Mouse (Mus musculus): ENCODE measurements around the gene Rasa3.

Gene Rasa3

DNA sequence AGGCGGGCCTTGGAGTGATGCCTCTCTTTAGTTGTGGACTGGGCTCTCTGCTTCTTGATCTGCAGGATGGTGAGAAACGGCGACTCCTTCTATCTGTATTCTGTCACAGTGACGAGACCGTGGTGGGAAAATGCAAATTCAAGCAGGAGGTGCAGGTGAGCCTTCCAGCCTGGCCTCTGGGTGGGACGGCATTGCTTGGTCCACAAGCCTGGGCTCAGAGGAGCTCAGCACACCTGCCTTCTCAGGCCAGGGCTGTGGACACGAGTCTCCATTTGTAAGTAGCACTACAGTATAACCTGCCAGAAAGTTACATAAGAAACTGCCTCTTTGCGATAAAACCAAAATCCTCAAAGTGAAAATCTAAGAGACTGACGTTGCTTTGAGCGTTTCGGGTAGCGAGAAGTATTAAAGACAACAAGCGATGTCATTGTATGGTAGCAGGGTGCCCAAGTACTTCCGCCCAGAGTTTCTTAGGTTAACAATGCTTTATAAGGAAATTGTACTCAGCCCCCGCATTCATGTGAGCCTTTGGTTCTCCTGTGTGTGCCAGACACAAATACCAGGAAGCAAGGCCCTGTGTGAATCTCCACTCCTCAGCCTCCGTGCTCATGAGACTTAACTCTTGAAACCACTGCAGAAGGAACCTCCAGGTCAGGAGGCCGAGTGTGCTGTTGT lies 60.4 kb downstream of the Rasa3 start:
- DNase-seq (ENCODE audit: low spot score), result no peak

DNA sequence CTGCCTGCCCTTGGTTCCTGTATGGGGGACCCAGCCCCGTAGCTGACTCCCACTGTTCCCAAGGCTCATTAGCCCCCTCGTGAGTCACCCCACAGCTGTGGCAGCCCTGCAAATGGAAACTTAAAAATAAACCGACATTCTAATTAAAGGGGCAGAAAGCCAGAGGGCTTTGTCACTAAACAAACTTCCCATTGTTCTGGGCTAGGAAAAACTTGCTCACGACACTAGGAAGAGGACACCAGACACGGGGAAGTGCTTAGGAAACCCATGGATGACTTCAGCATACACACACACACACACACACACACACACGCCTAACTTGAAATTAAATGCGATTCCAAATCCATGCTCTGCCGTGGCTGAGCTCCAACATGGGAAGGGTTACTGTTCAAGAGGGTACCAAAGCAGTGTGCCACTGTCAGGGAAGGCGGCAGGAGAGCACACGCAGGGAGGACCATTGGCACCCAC lies 62.4 kb downstream of the Rasa3 start:
- no peak for DNase-seq (ENCODE audit: low spot score)

GRCm38 (mm10) chr8:13614136-13614535 lies 63.3 kb downstream of the Rasa3 start:
- no peak for DNase-seq (ENCODE audit: low spot score)

DNA sequence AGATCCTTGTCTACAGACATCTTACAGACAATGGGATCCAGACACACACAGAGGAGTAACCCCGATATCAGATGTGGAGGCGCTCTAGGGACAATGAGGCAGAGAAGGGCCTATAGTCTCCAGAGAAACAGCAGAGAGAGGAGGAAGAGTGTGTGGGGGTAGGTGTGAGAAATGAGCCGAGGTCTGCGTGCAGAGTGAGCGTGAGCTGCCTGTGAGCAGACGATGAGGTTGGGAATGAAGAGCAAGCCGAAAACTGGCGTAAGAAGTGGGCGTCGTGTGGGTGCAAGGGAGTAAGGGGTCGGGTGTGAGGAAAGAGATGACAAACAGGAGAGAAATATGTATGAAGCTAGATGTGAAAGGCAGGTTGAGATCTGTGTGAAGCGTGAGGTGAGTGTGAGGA lies 65.7 kb downstream of the Rasa3 start:
- no peak for DNase-seq (ENCODE audit: low spot score)

DNA sequence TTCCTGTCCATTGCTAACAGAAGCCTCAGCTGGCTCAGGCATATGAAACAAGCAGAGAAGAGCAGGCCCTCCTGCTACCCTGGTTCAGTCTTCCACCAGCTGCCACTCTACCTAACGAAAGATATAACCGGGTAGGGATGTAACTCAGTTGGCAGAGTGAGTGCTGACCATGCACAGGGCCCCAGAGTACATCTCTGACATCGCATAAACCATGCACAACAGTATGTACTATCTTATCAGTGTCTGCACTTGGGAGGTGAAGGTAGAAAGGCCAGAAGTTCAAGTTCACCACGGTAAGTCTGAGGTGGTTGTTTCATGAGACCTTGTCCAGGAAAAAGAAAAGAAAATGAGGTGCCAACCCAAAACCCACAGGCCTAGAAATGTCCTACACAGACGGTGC lies 67.4 kb downstream of the Rasa3 start:
- DNase-seq (ENCODE audit: low spot score), result no peak

- DNase-seq (ENCODE audit: low spot score), result peak; percentile 69
Observed at GRCm38 (mm10) chr8:13608946-13609345, 68.5 kb downstream of the Rasa3 start.

DNA sequence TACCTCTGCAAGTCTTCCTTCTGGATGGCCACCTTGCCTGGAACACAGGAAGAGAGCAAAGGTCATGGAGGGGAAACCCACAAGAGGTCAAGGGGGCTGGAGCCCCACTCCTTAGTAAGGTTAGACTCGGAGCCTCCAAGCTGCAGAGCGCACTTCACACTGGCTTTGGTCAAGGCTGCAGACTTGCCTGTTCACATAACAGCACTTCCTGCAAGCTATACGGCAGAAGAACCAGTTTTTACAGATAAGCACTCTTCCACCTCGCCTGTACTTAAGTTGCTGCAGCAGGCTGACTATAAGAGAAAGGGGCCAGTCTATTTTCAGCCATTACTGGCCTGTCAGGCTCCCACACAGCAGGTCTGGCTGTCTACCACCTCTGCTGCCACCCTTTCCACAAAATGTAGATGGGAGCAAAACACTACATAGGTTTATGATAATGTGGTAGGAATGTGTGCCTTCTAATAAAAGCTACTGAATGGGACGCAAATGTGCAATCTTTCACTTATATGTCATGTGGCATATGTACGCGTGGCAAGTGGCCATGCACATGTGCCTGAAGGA lies 71.4 kb downstream of the Rasa3 start:
- no peak for DNase-seq (ENCODE audit: low spot score)

DNA sequence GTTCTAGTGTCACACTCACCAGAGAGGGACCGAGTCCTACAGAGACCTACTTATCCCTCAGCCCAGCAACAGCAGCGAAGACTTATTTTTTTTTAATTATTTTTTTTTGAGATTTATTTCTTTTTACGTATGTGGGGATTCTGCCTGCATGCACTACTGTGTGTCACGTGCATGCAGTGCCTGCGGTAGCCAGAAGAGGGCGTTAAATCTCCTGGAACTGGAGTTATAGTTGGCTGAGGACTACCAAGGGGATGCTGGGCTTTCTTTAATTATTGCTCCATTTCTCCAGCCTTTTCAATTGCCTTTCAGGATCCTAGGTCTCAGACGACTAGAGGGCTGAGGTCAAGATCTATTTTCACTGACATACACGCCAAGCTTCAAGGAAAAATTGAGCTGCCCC lies 74.8 kb downstream of the Rasa3 start:
- DNase-seq (ENCODE audit: low spot score), result peak; percentile 32

- peak; percentile 86 for DNase-seq (ENCODE audit: low spot score)
Observed at GRCm38 (mm10) chr8:13601166-13601565, 76.2 kb downstream of the Rasa3 start.

- no peak for DNase-seq (ENCODE audit: low spot score)
Observed at GRCm38 (mm10) chr8:13600716-13601115, 76.7 kb downstream of the Rasa3 start.

DNA sequence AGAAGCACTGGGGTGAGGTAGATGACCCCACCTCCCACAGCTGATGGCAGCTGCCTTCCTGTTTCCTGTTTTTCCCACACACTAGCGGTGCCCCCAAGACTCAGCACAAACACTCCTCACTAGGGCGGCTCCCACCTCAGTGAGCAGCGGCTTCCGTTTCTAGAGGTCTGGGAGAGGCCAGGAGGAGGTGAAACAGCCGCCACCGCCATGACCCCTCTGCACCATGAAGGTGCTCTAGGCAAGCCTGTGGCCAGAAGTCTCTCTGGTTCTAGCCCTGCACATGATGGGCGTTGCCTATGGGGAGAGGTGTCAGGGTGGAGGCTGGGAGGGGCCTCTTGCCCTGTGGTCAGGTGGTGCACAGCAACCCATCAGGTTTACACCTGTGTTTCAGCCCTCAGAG lies 77.2 kb downstream of the Rasa3 start:
- peak; percentile 88 for DNase-seq (ENCODE audit: low spot score)

- DNase-seq (ENCODE audit: low spot score), result no peak
Observed at GRCm38 (mm10) chr8:13597777-13598176, 79.6 kb downstream of the Rasa3 start.

GRCm38 (mm10) chr8:13595861-13596260 lies 81.5 kb downstream of the Rasa3 start:
- peak; percentile 28 for DNase-seq (ENCODE audit: low spot score)

- DNase-seq (ENCODE audit: low spot score), result peak; percentile 82
Observed at GRCm38 (mm10) chr8:13594884-13595323, 82.5 kb downstream of the Rasa3 start.

- no peak for DNase-seq (ENCODE audit: low spot score)
Observed at GRCm38 (mm10) chr8:13593340-13593739, 84.1 kb downstream of the Rasa3 start.

DNA sequence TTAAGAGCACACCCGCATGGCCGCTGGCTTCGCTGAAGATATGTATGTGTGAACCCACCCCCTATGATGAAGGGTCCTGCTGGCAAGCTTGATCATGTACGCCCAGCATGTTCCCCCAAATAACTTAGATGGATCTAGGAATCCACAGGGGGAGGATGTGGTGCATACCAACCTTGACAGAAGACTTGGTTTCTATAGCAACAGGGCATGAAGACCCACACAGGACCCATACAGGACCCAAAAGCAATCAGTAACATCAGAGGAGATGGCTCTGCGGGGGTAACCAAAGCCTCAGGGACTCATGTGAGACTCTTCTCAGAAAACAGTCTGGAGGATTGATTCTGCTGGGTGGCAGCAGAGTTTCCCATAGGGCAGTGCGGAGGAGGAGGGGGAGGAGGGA lies 86.2 kb downstream of the Rasa3 start:
- no peak for DNase-seq (ENCODE audit: low spot score)

GRCm38 (mm10) chr8:13589071-13589470 lies 88.3 kb downstream of the Rasa3 start:
- DNase-seq (ENCODE audit: low spot score), result no peak

DNA sequence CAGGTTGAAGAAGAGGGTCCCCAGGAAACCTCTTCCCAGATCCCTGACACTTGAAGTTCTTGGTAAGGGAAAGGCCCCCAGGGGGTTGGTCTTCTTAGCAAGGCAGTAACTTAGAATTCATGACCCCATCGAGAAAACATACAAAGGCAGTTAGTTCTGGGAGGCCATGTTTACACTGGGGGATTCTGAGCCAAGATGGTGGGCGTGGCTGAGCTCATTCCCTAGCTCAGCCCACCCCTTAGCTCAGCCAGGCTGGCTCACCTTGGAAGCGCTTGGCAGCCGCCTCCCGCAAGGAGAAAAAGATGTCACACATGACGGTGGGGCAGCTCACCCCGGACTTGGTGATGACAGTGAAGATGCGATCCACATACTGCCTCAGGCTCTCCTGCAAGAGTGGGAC lies 92.8 kb downstream of the Rasa3 start:
- DNase-seq (ENCODE audit: low spot score), result no peak

DNA sequence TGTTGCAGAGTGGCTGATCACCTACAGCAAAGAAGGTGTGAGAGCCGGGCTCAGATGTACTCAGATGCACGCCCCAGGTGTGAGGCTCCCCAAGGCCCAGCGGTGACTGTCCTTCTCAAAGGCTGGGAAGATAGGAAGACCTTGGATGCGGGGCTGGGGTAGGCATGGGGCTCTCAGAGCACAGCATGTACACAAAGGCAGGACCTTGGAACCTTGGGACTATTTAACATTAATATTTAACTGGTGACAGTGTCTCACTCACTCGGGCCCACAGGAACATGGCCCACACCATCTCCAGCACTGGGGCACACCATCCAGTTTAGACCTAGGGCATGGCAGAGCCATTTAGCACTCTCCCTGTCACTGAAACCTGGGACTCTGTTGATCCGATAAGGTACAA lies 99.5 kb downstream of the Rasa3 start:
- no peak for DNase-seq (ENCODE audit: low spot score)

DNA sequence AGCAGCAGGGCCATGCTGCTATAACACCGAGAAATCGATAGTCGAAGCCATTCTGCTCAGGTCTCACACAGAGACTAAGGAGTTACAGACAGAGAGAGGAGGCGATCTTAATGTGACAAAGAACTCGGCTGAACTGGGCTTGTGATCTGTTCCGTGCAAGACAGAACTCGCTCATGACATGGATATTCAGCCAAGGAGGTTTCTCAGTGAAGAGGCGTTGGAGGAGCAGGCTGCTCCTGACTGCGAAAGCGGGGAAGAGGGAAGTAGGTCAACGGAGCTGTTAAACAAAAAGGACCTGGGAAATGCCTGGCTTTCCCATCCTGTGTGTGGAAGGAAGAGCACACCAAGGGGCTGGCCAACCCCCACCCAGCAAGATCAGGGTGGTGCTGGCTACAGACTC lies 105.4 kb downstream of the Rasa3 start:
- DNase-seq (ENCODE audit: low spot score), result no peak

GRCm38 (mm10) chr8:13562118-13562517 lies 115.3 kb downstream of the Rasa3 start, which contains the start of gene 1700029H14Rik:
Gene 1700029H14Rik (minus strand): TSS chr8:13562461.
- peak; percentile 34 for DNase-seq (ENCODE audit: low spot score)

- DNase-seq (ENCODE audit: low spot score), result no peak
Observed at GRCm38 (mm10) chr8:13557526-13557925, 119.9 kb downstream of the Rasa3 start.

DNA sequence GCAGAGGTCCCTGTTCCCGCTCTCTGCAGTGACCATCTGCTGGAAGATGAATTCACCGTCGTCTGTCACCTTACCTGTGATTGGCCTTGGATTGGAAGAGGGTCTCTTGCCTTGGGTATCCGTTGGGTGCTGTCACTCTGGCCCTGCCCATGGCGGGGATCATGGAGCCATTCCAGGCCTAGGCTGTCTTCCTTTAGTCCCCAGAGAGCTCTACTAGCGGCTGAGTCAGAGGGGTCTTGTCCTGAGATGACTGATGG lies 125.9 kb downstream of the Rasa3 start:
- no peak for DNase-seq (ENCODE audit: low spot score)

All from T-cell, adult 2 months (primary cell).